Mouse (Mus musculus): ENCODE results near the gene Ifit3b. TPM values are rescaled to one million over a fixed set of nuclear protein-coding genes. Genes with fewer than 3 reads are reported as not detected.
"Not testable (repeated sequence)": the region's sequence is repeated elsewhere in the genome, so short reads cannot be mapped to it uniquely, and the experiment has no call there.

Ifit3b gene
- polyA plus RNA-seq, 1 experiment from 2014 or later = 0.41 TPM

- H3K27ac ChIP-seq (ENCODE audit: low read depth, low read length); H3K27me3 ChIP-seq (ENCODE audit: control insufficient read depth, insufficient read depth, low read length); H3K4me1 ChIP-seq (ENCODE audit: control insufficient read depth, insufficient read depth, low read length); ATAC-seq (ENCODE audit: low FRiP score, low TSS enrichment); H3K4me2 ChIP-seq (replicated peaks; ENCODE audit: low read depth, low read length); H3K9ac ChIP-seq (ENCODE audit: low read depth, low read length); H3K4me3 ChIP-seq (ENCODE audit: low read length); H3K9me3 ChIP-seq (ENCODE audit: control insufficient read depth, low read length); H3K36me3 ChIP-seq (ENCODE audit: control insufficient read depth, insufficient read depth, low read length): not testable (repeated sequence)
- WGBS = 71% methylated on average over 2 of the region's 2 CpGs
These were observed 25.1 kb upstream of the Ifit3b start for GRCm38 (mm10) chr19:34582696-34583095.

GRCm38 (mm10) chr19:34583126-34583766 is 24.5 kb upstream of the Ifit3b start, which contains the start of gene Ifit3:
Gene Ifit3 (plus strand): TSS chr19:34583531.
- ATAC-seq (ENCODE audit: low FRiP score, low TSS enrichment); H3K27ac ChIP-seq (ENCODE audit: low read depth, low read length); H3K4me3 ChIP-seq (ENCODE audit: low read length); H3K4me2 ChIP-seq (replicated peaks; ENCODE audit: low read depth, low read length); H3K4me1 ChIP-seq (ENCODE audit: control insufficient read depth, insufficient read depth, low read length); H3K9me3 ChIP-seq (ENCODE audit: control insufficient read depth, low read length); H3K27me3 ChIP-seq (ENCODE audit: control insufficient read depth, insufficient read depth, low read length); H3K9ac ChIP-seq (ENCODE audit: low read depth, low read length); H3K36me3 ChIP-seq (ENCODE audit: control insufficient read depth, insufficient read depth, low read length): not testable (repeated sequence)
- 40% methylated on average over 2 of the region's 2 CpGs for WGBS

DNA sequence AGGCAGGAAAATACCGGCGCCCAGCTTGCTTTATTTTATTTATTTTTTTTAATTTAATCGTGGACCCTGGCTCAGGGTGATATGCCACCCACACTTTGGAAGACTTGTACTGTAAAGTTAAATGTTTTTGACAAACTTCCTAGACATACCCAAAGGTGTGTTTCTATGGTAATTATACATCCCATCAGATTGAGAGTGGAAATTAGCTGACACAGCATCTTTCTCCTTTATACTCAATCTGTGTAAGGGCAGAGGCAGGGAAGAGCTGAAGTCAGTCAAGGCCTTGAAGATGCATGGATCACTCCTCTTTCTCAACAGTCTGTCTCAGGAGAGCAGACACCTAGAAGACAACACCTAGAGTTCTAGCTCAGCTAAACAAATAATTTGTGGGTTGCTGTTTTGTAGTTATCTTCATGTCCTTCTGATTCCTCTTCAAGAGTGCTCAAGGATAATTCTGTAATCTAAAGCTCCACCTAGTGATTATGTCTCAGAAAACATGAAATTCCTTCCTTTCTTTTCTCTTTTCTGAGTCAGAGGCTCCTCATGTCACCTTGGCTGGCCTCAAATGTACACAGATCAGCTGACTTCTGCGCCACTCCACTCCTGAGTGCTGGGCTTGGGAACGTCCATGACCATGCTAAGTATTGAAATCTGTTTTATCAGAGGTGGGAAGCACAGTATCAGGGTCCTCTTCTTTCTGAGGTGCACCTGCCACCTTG is 21.9 kb upstream of the Ifit3b start:
- WGBS = 80% methylated on average over 5 of the region's 5 CpGs
- ATAC-seq (ENCODE audit: low FRiP score, low TSS enrichment); H3K27ac ChIP-seq (ENCODE audit: low read depth, low read length); H3K36me3 ChIP-seq (ENCODE audit: control insufficient read depth, insufficient read depth, low read length); H3K9ac ChIP-seq (ENCODE audit: low read depth, low read length); H3K27me3 ChIP-seq (ENCODE audit: control insufficient read depth, insufficient read depth, low read length); H3K4me2 ChIP-seq (replicated peaks; ENCODE audit: low read depth, low read length); H3K4me3 ChIP-seq (ENCODE audit: low read length); H3K9me3 ChIP-seq (ENCODE audit: control insufficient read depth, low read length); H3K4me1 ChIP-seq (ENCODE audit: control insufficient read depth, insufficient read depth, low read length): not testable (repeated sequence)

GRCm38 (mm10) chr19:34587898-34588692 is 19.7 kb upstream of the Ifit3b start:
- H3K36me3 ChIP-seq (ENCODE audit: control insufficient read depth, insufficient read depth, low read length); H3K27me3 ChIP-seq (ENCODE audit: control insufficient read depth, insufficient read depth, low read length); H3K9me3 ChIP-seq (ENCODE audit: control insufficient read depth, low read length); H3K27ac ChIP-seq (ENCODE audit: low read depth, low read length); H3K9ac ChIP-seq (ENCODE audit: low read depth, low read length); ATAC-seq (ENCODE audit: low FRiP score, low TSS enrichment); H3K4me3 ChIP-seq (ENCODE audit: low read length); H3K4me2 ChIP-seq (replicated peaks; ENCODE audit: low read depth, low read length); H3K4me1 ChIP-seq (ENCODE audit: control insufficient read depth, insufficient read depth, low read length): not testable (repeated sequence)
- 79% methylated on average over 6 of the region's 12 CpGs for WGBS

GRCm38 (mm10) chr19:34588959-34589358 is 18.8 kb upstream of the Ifit3b start:
- H3K4me3 ChIP-seq (ENCODE audit: low read length) = no peak overlapping the region
- no peak overlapping the region for H3K9ac ChIP-seq (ENCODE audit: low read depth, low read length)
- H3K36me3 ChIP-seq (ENCODE audit: control insufficient read depth, insufficient read depth, low read length) = no peaks in the 10 kb centered on the region
- H3K9me3 ChIP-seq (ENCODE audit: control insufficient read depth, low read length) = no peaks in the 10 kb centered on the region
- ATAC-seq (ENCODE audit: low FRiP score, low TSS enrichment) = no peak
- no peak overlapping the region for H3K4me2 ChIP-seq (replicated peaks; ENCODE audit: low read depth, low read length)
- H3K27ac ChIP-seq (ENCODE audit: low read depth, low read length) = no peak overlapping the region
- no peaks in the 10 kb centered on the region for H3K27me3 ChIP-seq (ENCODE audit: control insufficient read depth, insufficient read depth, low read length)
- no peaks in the 10 kb centered on the region for H3K4me1 ChIP-seq (ENCODE audit: control insufficient read depth, insufficient read depth, low read length)

- ATAC-seq (ENCODE audit: low FRiP score, low TSS enrichment) = no peak
- H3K4me3 ChIP-seq (ENCODE audit: low read length) = no peak overlapping the region
- WGBS = 88% methylated on average over 2 of the region's 2 CpGs
These were observed 14.3 kb upstream of the Ifit3b start for GRCm38 (mm10) chr19:34593456-34593855.

DNA sequence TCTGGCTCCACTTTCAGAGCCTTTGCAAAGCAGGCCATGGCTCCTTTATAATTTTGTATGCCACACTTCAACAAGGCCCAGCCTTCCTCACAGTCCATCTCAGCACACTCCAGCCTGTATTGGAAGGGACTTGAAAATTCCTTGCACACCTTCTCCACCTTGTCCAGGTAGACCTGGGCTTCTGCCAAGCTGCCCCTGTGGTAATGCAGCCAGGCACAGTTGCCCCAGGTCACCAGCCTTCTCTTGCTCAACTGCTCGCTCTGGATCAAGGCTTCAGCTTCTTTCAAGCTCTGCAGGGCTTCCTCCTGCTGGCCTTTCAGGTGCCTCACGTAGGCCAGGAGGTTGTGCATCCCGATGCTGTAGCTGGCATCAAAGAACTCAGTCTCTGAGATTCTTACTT is 13.2 kb upstream of the Ifit3b start:
- ATAC-seq (ENCODE audit: low FRiP score, low TSS enrichment) = not testable (repeated sequence)
- 79% methylated on average over 3 of the region's 3 CpGs for WGBS

More at GRCm38 (mm10) chr19:34593456-34593855, 14.3 kb upstream of the Ifit3b start:
- Histone ChIP-seq H3K9ac (ENCODE audit: low read depth, low read length) (no peak overlapping the region), H3K27ac (ENCODE audit: low read depth, low read length) (no peak overlapping the region), H3K4me2 (replicated peaks; ENCODE audit: low read depth, low read length) (no peak overlapping the region), H3K27me3 (ENCODE audit: control insufficient read depth, insufficient read depth, low read length) (no peaks in the 10 kb centered on the region), H3K4me1 (ENCODE audit: control insufficient read depth, insufficient read depth, low read length) (no peaks in the 10 kb centered on the region), H3K9me3 (ENCODE audit: control insufficient read depth, low read length) (no peaks in the 10 kb centered on the region), H3K36me3 (ENCODE audit: control insufficient read depth, insufficient read depth, low read length) (no peaks in the 10 kb centered on the region)

GRCm38 (mm10) chr19:34596811-34597210 is 11.0 kb upstream of the Ifit3b start:
- no peak overlapping the region for H3K4me3 ChIP-seq (ENCODE audit: low read length)
- no peak overlapping the region for H3K27ac ChIP-seq (ENCODE audit: low read depth, low read length)
- ATAC-seq (ENCODE audit: low FRiP score, low TSS enrichment) = no peak
- H3K9me3 ChIP-seq (ENCODE audit: control insufficient read depth, low read length) = no peaks in the 10 kb centered on the region
- H3K9ac ChIP-seq (ENCODE audit: low read depth, low read length) = no peak overlapping the region
- no peaks in the 10 kb centered on the region for H3K4me1 ChIP-seq (ENCODE audit: control insufficient read depth, insufficient read depth, low read length)
- H3K36me3 ChIP-seq (ENCODE audit: control insufficient read depth, insufficient read depth, low read length) = no peaks in the 10 kb centered on the region
- no peaks in the 10 kb centered on the region for H3K27me3 ChIP-seq (ENCODE audit: control insufficient read depth, insufficient read depth, low read length)
- H3K4me2 ChIP-seq (replicated peaks; ENCODE audit: low read depth, low read length) = no peak overlapping the region

More for the DNA sequence above, 13.2 kb upstream of the Ifit3b start:
- not testable (repeated sequence) for H3K27me3 ChIP-seq (ENCODE audit: control insufficient read depth, insufficient read depth, low read length); H3K27ac ChIP-seq (ENCODE audit: low read depth, low read length); H3K4me3 ChIP-seq (ENCODE audit: low read length); H3K9ac ChIP-seq (ENCODE audit: low read depth, low read length); H3K4me2 ChIP-seq (replicated peaks; ENCODE audit: low read depth, low read length); H3K36me3 ChIP-seq (ENCODE audit: control insufficient read depth, insufficient read depth, low read length); H3K4me1 ChIP-seq (ENCODE audit: control insufficient read depth, insufficient read depth, low read length); H3K9me3 ChIP-seq (ENCODE audit: control insufficient read depth, low read length)

DNA sequence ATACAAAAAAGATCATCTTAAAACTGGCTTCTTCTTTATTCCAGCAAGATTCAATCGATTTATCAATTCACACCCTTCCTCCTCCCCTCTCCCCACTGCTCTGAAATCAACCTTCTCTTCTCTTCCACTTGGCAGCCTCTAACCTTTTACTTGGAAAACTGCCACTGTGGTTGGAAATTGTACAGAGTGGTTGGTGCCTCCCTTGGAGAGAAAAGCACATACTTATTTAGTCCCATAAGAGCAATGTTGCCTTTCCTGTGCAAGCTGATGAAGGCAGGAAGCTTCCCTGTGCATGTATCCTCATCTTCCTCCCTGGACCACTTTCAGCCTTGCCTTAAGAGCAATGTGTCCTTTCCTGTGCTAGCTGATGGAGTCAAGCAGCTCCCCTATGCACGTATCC is 9.4 kb upstream of the Ifit3b start:
- Histone ChIP-seq H3K9ac (ENCODE audit: low read depth, low read length) (no peak overlapping the region), H3K27ac (ENCODE audit: low read depth, low read length) (no peak overlapping the region), H3K36me3 (ENCODE audit: control insufficient read depth, insufficient read depth, low read length) (no peaks in the 10 kb centered on the region), H3K9me3 (ENCODE audit: control insufficient read depth, low read length) (no peaks in the 10 kb centered on the region), H3K4me3 (ENCODE audit: low read length) (no peak overlapping the region), H3K27me3 (ENCODE audit: control insufficient read depth, insufficient read depth, low read length) (no peaks in the 10 kb centered on the region), H3K4me1 (ENCODE audit: control insufficient read depth, insufficient read depth, low read length) (no peaks in the 10 kb centered on the region), H3K4me2 (replicated peaks; ENCODE audit: low read depth, low read length) (no peak overlapping the region)
- no peak for ATAC-seq (ENCODE audit: low FRiP score, low TSS enrichment)
- WGBS = 79% methylated on average over 2 of the region's 2 CpGs

Measured in kidney, embryonic 14.5 days (tissue).